Comparison of ENCODE assay signal across 24 mouse cellular contexts in genomic region chr16:24506237-24506636, GRCm38 (mm10).
"Had no signal": no experiment of that assay in that cellular context is flagged by ENCODE, and none has a peak within 500 bp of the region (broad histone marks: within the 10 kb centered on the region; RNA-seq: fewer than 3 reads in every experiment).

No protein-coding gene starts in this region.

- H3K36me3 ChIP-seq: heart, embryonic 10.5 days; heart, embryonic 12.5 days; hindbrain, embryonic 13.5 days; hindbrain, embryonic 15.5 days; intestine, embryonic 15.5 days; limb, embryonic 13.5 days; limb, embryonic 15.5 days; liver, embryonic 12.5 days had no signal

- H3K27ac ChIP-seq: heart, embryonic 10.5 days; hindbrain, embryonic 13.5 days; hindbrain, embryonic 15.5 days; hindbrain, postnatal 0 days; intestine, embryonic 15.5 days; limb, embryonic 13.5 days; limb, embryonic 15.5 days; liver, embryonic 12.5 days; liver, embryonic 14.5 days had no signal

- H3K4me2 ChIP-seq: heart, embryonic 12.5 days; hindbrain, embryonic 13.5 days; hindbrain, embryonic 15.5 days; intestine, embryonic 15.5 days; limb, embryonic 13.5 days; limb, embryonic 15.5 days; liver, embryonic 12.5 days had no signal

- H3K27me3 ChIP-seq: heart, embryonic 12.5 days; hindbrain, embryonic 13.5 days; hindbrain, embryonic 15.5 days; intestine, embryonic 15.5 days; limb, embryonic 13.5 days; limb, embryonic 15.5 days; liver, embryonic 12.5 days had no signal

- ATAC-seq: hindbrain, postnatal 0 days; intestine, embryonic 15.5 days; intestine, postnatal 0 days; liver, embryonic 12.5 days had no signal

- H3K4me3 ChIP-seq: gastrocnemius, adult 2 months; heart, embryonic 10.5 days; heart, embryonic 12.5 days; hindbrain, embryonic 13.5 days; hindbrain, embryonic 15.5 days; intestine, embryonic 15.5 days; limb, embryonic 13.5 days; limb, embryonic 15.5 days; liver, embryonic 12.5 days had no signal

- H3K9me3 ChIP-seq: heart, embryonic 10.5 days; heart, embryonic 12.5 days; hindbrain, embryonic 13.5 days; hindbrain, embryonic 15.5 days; intestine, embryonic 15.5 days; limb, embryonic 13.5 days; limb, embryonic 15.5 days; liver, embryonic 12.5 days had no signal

- DNase-seq: gastrocnemius, adult 2 months; gastrocnemius, postnatal 10 days; gastrocnemius, postnatal 36 days; heart, adult 18-20 months; heart, postnatal 10 days; kidney, adult 18-20 months; kidney, adult 8-10 months; kidney, postnatal 10 days; kidney, postnatal 25 days; kidney, postnatal 4 days; layer of hippocampus, adult 9-11 months; layer of hippocampus, postnatal 36 days; left cerebral cortex, postnatal 4 days had no signal

- H3K9ac ChIP-seq: heart, embryonic 12.5 days; hindbrain, embryonic 13.5 days; hindbrain, embryonic 15.5 days; intestine, embryonic 15.5 days; limb, embryonic 13.5 days; limb, embryonic 15.5 days; liver, embryonic 12.5 days; liver, embryonic 14.5 days had no signal
